Mouse (Mus musculus): ENCODE measurements around the gene Cnpy4. TPM values are rescaled to one million over a fixed set of nuclear protein-coding genes. Genes with fewer than 3 reads are reported as not detected.

Gene Cnpy4
- total RNA-seq, 2 experiments from 2014 or later = 15.6 to 16.9 TPM

Small RNA genes lying within 50 kb of the gene (microRNA-seq; reads per million reads assigned to microRNA genes)
- 528 to 530 reads per million in 2 experiments for gene Mir106b
- gene Mir25 = 59.5 to 78.7 reads per million in 2 experiments
- gene Mir93 = 1,718 to 1,821 reads per million in 2 experiments

Other genes starting within 250 kb of the Cnpy4 start
- gene Gjc3, start 224.4 kb upstream of the Cnpy4 start, total RNA-seq (2021) = 10 to 100 TPM; 16.3 to 22.4 TPM
- not detected for gene Azgp1, start 206.0 kb upstream of the Cnpy4 start, total RNA-seq (2021)
- gene Smok3a, start 166.2 kb upstream of the Cnpy4 start, total RNA-seq (2021) = not detected
- gene Smok3b, start 166.1 kb upstream of the Cnpy4 start, total RNA-seq (2021) = not detected
- gene Smok3c, start 134.3 kb upstream of the Cnpy4 start, total RNA-seq (2021) = not detected
- gene Zkscan1, start 102.4 kb upstream of the Cnpy4 start, total RNA-seq (2021) = 10 to 100 TPM; 39.4 to 40.5 TPM
- gene Zscan21, start 70.6 kb upstream of the Cnpy4 start, total RNA-seq (2021) = 10 to 100 TPM; 16.4 to 16.6 TPM
- gene Zfp113, start 31.7 kb upstream of the Cnpy4 start, total RNA-seq (2021) = 10 to 100 TPM; 11.5 to 16.9 TPM
- gene Cops6, start 26.4 kb upstream of the Cnpy4 start, total RNA-seq (2021) = 100 to 1,000 TPM; 130 to 133 TPM
- gene Ap4m1, start 15.5 kb upstream of the Cnpy4 start, total RNA-seq (2021) = 10 to 100 TPM; 22.9 to 23.4 TPM
- gene Mcm7, start 15.1 kb upstream of the Cnpy4 start, total RNA-seq (2021) = 10 to 100 TPM; 11.7 to 13.7 TPM
- 10 to 100 TPM; 39.3 to 42.0 TPM for gene Taf6, start within 50 bp of the Cnpy4 start, total RNA-seq (2021)
- 10 to 100 TPM in 1 of 2 experiments, 1 to 10 TPM in 1; 8.9 to 10.3 TPM for gene Mblac1, start 6.8 kb downstream of the Cnpy4 start, total RNA-seq (2021)
- gene Nxpe5, start 38.4 kb downstream of the Cnpy4 start, total RNA-seq (2021) = under 1 TPM in 1 of 2 experiments, not detected in 1; 0.23 TPM
- gene Lamtor4, start 68.0 kb downstream of the Cnpy4 start, total RNA-seq (2021) = 10 to 100 TPM; 56.9 to 59.8 TPM
- 10 to 100 TPM; 62.2 to 65.8 TPM for gene BC037034, start 76.5 kb downstream of the Cnpy4 start, total RNA-seq (2021)
- 1 to 10 TPM; 3.5 to 3.6 TPM for gene Gal3st4, start 85.4 kb downstream of the Cnpy4 start, total RNA-seq (2021)
- gene Gm43720, start 92.5 kb downstream of the Cnpy4 start, total RNA-seq (2021) = under 1 TPM in 1 of 2 experiments, not detected in 1; 0.09 TPM
- 1 to 10 TPM; 1.3 to 2.1 TPM for gene Gpc2, start 92.5 kb downstream of the Cnpy4 start, total RNA-seq (2021)
- 1 to 10 TPM in 1 of 2 experiments, under 1 TPM in 1; 0.57 to 1.1 TPM for gene Stag3, start 92.8 kb downstream of the Cnpy4 start, total RNA-seq (2021)
- gene Pvrig, start 154.5 kb downstream of the Cnpy4 start, total RNA-seq (2021) = not detected

Measured in left cerebral cortex, postnatal 25 days (tissue).